Mouse (Mus musculus): ENCODE measurements at regions not wholly inside any gene's neighbourhood (a gene's known extent, or its start where the extent isn't known, plus 50 kb on each side); places are given as distances from the start of the nearest gene placed in this dataset.

GRCm38 (mm10) chr17:79948591-79949475 is 52.9 kb upstream of the Atl2 start:
- TF ChIP-seq CTCF (IDR thresholded peaks at IDR 0.05; ENCODE audit: low read depth) = no peak
- TF ChIP-seq EP300 (IDR thresholded peaks at IDR 0.05; ENCODE audit: low read depth) = no peak
